Mouse (Mus musculus): Measurements from ENCODE around the gene Snap25.

The Snap25 gene

DNA sequence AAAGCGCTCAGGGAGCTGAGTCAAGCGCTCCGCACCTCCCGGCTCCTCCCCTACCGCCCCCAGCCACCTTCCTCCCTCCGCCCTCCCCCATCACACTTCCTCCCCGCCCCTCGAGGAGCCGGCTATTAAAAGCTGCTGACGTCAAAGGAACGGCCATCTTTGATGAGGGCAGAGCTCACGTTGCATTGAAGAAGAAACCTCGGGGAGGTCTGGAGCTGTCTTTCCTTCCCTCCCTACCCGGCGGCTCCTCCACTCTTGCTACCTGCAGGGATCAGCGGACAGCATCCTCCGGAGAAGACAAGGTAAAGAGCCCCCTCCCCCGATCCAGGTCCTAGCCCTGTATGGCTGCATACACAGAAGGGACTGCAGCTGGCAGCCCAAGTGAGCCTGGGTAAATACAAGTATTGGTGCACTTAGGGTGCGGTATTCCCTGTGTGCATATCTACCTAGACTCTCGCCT, at the start of gene Snap25:
Snap25 (plus strand) TSS at position 155 of the 460 bp plus-strand sequence.
- peak; percentile 78 for DNase-seq (ENCODE audit: low spot score)

DNA sequence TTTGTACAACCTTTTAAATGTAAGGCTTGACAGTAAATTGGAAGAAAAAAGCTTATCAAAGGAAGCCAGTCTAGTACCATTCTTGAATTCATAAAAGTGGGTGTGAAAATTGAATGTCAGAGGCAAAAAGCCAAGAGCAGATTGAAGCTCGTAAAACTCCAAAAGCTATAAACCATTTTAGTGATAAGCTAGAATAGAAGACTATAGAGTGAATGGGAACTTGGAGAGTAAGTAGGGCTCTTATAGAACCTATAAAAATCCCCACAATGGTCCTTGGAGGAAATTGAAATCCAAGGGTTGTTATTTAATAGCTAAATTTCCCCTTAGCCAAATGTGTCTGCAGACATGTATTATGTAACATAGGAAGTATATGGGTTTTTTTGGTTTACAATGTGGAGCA, 46.3 kb upstream of the Snap25 start:
- DNase-seq (ENCODE audit: low spot score), result no peak

DNA sequence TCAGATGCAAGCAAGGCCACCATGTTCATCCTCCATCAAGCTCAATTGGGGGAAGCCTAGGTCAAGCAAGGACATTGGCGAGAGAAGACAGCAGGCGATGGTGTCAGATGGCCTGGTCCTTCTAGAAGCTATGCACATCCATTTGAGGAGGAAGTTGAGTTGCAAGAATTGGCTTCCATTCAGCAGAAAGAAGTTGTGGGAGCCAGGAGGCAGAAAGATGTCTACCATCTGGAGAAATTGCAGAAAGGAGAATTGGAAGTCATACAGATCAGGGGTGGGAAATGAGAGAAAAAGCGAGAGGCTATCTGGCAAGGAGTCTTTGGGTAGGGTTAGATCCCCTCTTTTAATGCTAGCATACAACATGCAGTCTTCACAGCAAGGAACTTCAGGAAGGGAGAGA, 44.1 kb upstream of the Snap25 start:
- DNase-seq (ENCODE audit: low spot score), result no peak

- no peak for DNase-seq (ENCODE audit: low spot score)
Measured at GRCm38 (mm10) chr2:136669665-136670064, 43.6 kb upstream of the Snap25 start.

DNA sequence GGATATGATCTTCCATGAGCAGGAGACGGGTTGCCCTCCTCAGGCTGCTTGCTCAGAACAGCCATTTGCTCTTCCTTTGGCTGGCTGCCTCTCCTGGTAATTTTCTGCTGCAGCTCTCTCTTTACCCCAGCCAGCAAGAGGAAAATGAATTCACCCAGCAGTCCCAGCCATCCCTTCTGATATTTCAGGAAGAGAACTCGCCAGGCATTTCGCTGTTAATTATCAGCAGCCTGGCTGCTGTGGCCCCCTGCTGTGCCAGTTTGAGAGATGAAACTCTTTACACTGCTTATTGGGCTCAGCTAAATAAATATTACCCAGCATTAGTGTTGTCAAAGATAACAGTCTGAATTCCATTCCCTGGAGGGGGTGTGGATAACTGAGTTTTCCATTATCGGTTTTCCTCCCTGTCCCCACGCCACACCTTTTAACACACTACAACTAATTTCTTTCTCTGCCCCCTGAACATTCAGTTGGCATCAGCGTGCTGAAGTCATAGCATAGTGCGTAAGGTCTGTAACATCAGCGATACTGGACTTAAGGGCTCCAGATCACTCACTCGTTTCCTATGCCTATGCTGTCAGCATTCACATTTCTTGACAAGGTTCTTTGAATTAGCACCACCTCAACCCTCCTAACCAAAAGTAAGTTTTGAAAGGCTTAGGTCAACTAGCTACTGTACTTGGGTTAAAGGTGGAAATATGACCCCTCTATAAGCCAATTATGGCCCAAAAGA, 42.5 kb upstream of the Snap25 start:
- DNase-seq (ENCODE audit: low spot score), result no peak

DNA sequence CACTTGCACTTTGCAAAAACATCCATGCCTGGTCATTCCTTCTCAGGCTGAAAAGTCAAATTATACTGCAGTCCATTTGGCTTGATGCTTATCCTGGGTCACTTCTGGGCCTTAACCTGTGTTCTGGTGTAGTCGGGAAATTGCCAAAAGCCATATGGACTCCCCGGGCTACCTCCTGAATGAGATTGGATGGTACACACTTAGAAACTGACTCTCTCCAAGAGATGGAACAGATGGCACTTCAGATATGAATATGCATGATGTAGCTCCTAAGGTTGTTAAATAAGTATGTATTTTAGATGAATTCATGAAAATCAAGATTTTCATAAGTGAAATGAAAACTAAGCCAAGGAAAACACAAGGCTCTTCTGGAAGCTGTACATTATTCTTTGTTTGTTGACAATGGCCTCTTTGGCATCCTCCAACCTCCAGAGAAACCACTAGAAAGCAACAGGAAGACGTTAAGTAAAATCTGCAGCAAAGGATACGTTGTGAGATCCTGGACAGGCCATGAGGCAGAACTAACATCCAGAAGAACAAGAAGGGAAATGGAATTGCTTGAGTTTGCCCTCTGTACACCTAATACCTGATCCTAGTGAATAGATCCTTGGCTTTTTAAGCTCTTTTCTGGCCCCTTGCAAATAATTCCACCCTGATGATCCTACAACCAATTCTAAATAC, 39.0 kb upstream of the Snap25 start:
- no peak for DNase-seq (ENCODE audit: low spot score)

DNA sequence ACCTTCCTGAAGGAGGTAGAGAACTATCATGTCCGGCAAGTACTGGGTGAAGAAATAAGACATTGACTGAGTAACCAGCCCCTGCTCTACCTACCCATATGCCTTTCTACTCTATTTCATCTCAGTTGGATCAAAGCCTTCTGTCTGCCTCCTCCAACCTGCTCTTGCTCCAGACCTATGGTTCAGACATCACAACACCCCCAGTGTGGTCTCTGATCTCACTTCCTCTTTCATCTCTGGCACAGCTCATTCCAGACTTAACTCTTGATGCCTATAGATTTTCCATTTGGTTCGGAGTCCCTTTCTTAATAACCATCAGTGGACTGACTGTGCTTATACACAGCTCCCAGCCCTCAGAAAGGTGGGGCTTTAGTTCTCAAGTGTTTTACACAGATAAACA, 37.1 kb upstream of the Snap25 start:
- no peak for DNase-seq (ENCODE audit: low spot score)

DNA sequence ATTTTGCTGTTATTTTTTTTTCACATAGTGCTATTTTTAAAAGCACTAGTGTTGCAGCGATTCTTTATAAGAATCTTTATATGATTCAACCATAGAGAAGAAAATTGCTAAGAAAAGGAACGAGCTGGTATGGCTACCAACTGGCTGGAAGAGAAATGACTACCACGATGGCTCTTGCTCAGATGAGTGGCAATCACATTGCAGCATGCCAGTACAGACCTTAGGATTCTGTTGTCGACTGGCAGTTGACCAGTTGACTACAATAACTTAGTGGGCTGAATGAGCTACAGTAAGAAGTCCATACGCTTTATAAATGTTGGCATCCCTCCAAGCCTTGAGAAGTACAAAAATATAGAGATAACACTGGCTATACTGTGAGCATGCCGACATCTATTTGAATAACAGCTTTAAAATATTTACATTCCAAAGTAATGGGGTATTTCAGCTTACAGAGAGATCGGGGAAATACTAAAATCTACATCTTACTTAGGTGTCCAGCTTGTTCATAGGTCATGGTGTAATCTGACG, 36.3 kb upstream of the Snap25 start:
- no peak for DNase-seq (ENCODE audit: low spot score)

DNA sequence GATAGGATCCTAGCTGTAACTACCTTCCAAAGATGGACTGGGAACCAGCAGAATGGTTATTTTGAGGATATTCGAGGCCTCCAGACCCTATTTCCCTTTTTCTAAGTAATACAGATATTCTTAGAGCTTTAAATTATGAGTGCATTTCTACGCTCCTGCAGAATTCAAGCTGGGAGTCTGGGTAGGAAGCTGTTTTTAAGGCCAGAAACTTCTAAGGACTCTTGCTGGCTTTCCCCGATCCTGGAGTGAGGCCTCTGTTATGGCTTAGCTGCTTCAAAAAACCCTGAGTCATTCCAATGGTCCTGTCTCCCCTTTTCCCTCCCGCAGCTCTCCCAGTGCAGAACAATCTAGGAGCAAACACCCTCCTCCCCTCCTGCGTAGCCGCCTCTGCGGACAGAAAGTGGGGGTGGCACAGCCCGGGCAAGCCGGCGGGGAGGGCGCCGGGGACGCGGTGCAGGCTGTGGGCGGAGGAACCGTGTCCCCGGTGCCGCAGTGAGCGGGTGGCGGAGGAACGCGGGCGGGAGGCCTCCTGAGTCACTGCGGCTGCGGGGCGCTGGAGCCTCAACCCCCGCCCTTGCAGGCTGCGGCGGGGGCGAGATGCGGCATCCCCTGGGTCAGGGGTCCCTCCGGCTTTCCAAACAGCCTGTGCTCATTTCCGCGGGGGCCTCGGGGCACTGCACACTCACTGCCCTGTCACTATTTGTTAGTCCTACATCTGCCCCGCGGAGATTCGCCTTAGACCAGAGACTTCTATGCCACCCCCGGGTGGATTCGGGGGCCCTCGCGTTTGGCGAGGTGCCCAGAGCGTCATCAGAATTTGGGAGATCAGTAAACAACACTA, 34.7 kb upstream of the Snap25 start:
- peak; percentile 78 for DNase-seq (ENCODE audit: low spot score)

DNA sequence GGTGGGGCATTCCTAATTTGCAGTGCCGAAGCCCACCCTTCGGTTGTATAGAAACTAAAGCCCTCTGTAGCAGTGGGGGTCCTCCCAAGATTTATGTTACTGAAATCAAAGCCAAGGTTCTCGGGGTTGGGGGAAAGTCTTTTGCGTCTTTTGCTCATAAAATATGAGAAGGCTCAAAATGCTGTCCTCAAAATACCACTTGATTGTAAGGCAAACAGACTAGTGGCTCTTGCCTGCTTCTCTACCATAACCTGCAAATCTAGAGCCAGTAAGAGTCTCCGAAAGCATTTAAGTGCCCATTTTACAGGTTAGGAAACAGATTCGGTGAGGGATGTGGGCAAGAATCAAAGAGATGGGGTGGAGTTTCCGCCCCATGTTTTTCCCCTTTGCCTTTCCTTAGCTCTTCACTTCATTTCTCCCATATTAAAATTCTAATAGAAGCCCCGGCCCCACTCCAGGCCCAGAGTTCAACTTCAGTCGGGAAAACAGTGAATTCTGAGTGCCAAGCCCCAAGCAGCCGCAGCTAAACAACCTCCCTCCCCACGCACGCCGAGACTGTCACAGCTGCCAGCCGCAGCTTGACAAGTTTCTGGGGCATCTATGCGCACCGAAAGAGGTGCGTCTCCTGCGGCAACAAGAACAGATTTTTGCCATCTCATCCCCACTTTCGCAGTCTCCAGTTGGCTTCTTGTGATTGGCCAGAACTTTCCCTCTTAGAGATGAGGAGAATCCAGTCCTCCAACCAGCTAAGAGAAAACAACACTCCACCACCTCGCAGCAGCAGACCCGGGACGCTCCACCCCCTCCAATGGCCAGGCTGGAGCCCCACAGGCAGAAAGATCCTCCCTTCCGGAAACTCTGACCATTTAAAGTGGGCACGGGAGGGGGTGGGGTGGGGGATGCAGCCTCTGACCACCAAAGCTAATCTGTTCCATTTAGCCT, 33.7 kb upstream of the Snap25 start:
- DNase-seq (ENCODE audit: low spot score), result peak; percentile 84

GRCm38 (mm10) chr2:136682146-136682860, 30.9 kb upstream of the Snap25 start:
- DNase-seq (ENCODE audit: low spot score), result no peak

GRCm38 (mm10) chr2:136686195-136686594, 27.1 kb upstream of the Snap25 start:
- DNase-seq (ENCODE audit: low spot score), result no peak

DNA sequence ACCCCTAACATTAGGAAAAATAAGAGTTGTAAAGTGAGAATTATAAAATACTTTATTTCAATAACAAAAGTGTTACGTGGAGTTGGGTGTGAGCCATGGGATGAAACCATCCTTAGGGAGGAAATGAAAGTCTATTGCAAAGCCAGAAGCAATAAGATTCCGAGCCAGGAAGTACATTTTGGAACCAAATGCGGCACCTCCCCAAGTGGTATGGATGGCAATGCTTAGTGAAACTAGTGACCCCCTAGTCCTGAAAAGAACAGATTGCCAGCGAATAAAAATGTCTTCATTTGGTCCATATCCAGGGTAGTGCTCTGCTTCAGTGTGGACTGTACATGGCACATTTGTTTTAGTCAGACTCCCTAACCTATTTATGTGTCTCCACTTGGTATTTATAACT, 25.9 kb upstream of the Snap25 start:
- DNase-seq (ENCODE audit: low spot score), result no peak

GRCm38 (mm10) chr2:136689476-136689875, 23.8 kb upstream of the Snap25 start:
- no peak for DNase-seq (ENCODE audit: low spot score)

DNA sequence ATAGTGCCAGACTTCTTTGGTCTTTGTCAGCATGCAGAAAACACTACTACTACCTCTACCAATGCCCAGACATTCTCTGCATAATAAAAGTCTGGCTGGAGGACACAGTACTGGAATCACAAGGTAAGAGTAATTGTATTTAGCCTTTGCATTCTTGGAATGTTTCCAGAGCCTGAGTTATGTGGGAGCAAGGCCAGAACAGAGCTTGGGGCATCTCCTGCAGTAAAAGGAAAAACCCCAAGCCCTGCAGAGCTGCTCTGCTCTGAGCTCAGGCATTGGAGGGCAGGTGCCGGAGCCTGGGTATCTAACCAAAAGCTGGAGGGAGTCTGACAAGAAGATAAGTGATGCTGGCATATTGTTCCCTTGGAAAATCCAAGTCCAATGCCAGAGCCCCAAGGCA, 21.6 kb upstream of the Snap25 start:
- no peak for DNase-seq (ENCODE audit: low spot score)

DNA sequence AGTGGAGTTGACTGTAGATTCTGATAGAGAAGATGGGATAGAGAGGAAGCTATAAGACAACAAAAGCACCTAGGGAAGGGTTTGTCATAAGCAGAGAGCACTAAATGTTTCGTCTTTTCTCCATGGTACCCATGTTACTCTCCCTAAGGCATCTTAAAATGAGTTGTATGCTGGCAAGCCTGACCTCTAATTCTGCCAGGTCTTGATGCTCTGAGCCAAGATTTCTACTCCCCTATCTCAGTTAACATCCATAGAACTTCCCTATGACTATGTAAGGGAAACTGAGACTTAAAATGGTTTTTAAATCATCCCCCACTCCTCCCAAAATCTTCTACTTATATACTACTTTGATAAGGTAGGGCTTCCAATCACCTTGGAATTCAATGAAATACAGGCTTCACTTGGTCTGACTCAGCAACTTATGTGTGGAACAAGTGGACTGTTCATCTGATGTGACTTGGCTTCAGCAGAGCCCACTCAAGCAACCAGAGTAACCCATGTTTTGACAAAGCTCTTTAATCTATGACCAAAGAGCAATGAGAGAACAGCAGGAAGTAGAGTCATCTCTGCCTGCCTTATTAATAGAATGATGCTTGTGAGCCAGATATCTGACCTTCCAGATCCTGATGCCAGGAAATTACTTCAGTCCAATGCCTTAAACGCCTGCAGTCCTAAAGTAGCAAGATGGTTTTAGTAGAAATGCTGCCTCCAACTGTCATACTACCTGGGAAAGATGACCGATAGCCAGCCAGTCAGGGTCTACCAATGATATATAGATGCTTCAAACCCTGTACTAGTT, 13.6 kb upstream of the Snap25 start:
- no peak for DNase-seq (ENCODE audit: low spot score)

DNA sequence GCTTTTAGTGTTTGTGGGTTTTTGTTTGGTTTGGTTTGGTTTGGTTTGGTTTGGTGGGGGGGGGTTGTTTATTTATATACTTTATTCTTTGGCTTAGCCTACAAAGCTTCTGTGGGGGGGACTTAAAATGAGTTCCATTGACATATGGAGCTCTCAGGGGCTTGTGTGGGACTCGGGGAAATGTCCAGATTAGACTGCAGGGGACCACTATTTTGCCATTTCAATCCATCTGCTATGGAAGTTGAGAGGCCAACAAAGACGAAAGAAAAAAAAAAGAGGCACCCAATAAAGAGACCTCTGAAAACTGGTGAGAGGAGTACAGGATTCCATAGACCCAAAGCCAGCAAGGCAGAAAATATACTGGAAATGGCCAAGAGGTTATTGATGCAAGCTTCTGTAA, 9.9 kb upstream of the Snap25 start:
- no peak for DNase-seq (ENCODE audit: low spot score)

GRCm38 (mm10) chr2:136711155-136711554, 2.1 kb upstream of the Snap25 start:
- DNase-seq (ENCODE audit: low spot score), result no peak

GRCm38 (mm10) chr2:136711746-136712440, 1.4 kb upstream of the Snap25 start:
- DNase-seq (ENCODE audit: low spot score), result peak; percentile 83

Measured in left cerebral cortex, adult 11 months (tissue).